Mouse (Mus musculus): ENCODE data around the gene Tle4. TPM values are rescaled to one million over a fixed set of nuclear protein-coding genes. Genes with fewer than 3 reads are reported as not detected.

Tle4 gene
- total and polyA plus RNA-seq, 3 experiments = 18.9 to 27.7 (median 23.4) TPM

GRCm38 (mm10) chr19:14466020-14466419, 131.8 kb downstream of the Tle4 start (continued):
- TF ChIP-seq NRF1 (IDR thresholded peaks at IDR 0.05; ENCODE audit: low read depth, low read length) (no peak), RCOR1 (conservative IDR thresholded peaks at IDR 0.05; ENCODE audit: low read depth, low read length) (no peak), POLR2AphosphoS2 (IDR thresholded peaks at IDR 0.05; ENCODE audit: low read depth, low read length) (0 out of 2 replicates have a peak, but pooled peaks have one; percentile 14)

DNA sequence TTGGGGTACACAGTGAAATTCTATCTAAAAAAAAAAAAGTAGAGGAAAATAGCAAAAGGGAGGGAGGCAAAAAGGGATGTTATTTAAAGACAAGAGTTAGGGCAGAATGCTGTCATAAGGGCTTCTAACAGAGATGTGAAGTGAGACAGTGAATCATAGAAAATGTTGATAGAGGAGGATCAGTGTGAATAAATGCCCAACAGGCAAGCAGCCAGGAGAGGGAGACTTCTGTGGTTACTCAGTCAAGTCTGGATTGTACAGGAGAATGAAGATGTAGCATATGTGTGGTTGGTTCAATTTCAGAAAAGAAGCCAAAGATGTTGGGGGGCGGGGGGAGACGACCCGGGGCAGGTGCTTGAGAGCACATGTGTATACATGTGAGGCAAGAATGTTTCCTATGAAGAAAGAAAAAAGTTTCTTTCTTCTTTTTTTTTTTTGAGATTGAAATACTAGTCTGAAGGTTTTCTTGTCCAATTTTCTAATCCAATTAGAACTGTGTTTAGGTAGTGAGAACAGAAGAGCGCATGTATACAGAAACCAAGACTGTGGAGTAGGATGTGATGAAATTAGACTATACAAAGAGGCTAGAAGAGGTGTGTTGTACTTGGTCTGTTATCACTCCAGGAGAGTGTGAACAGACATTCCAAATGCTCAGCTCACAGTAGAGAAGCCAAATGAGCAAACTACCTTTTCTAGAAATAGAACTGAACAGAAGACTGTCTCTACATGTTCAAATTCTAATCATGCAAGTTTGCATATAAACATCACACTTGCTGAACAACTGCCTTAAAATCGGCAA, 134.4 kb downstream of the Tle4 start:
- H3K9me3 ChIP-seq (replicated peaks; ENCODE audit: low read length) = no peaks in the 10 kb centered on the region
- TF ChIP-seq MAFK (IDR thresholded peaks at IDR 0.05; ENCODE audit: insufficient replicate concordance, low read length) (no peak), PAX5 (IDR thresholded peaks at IDR 0.05; ENCODE audit: low read length) (no peak), TBP (conservative IDR thresholded peaks at IDR 0.05; ENCODE audit: low read depth, low read length) (no peak), ZMIZ1 (IDR thresholded peaks at IDR 0.05; ENCODE audit: low read depth, low read length) (no peak), MEF2A (IDR thresholded peaks at IDR 0.05; ENCODE audit: borderline replicate concordance, low read depth, low read length) (no peak), GABPA (IDR thresholded peaks at IDR 0.05; ENCODE audit: insufficient replicate concordance, low read depth, low read length) (no peak), EP300 (IDR thresholded peaks at IDR 0.05; ENCODE audit: low read length) (no peak), JUN (IDR thresholded peaks at IDR 0.05; ENCODE audit: insufficient read depth, low read depth, low read length) (no peak), RCOR1 (conservative IDR thresholded peaks at IDR 0.05; ENCODE audit: low read depth, low read length) (no peak), NRF1 (IDR thresholded peaks at IDR 0.05; ENCODE audit: low read depth, low read length) (no peak)
- no peak overlapping the region for H3K9ac ChIP-seq (ENCODE audit: insufficient read depth, low read depth)
- H3K4me1 ChIP-seq (ENCODE audit: control insufficient read depth in 1 of 2, insufficient read depth in 2 of 2) = peaks cover 15 to 48% of the 10 kb centered on the region in 2 experiments
- H3K79me2 ChIP-seq (replicated peaks; ENCODE audit: control insufficient read depth, extremely low read depth, insufficient read depth, poor library complexity, severe bottlenecking) = peaks cover 8% of the 10 kb centered on the region; the same call in 1 of the 2 replicates
- H3K36me3 ChIP-seq (replicated peaks in 1 of 2; ENCODE audit: control insufficient read depth in 1 of 2, insufficient read depth in 1 of 2, low read length in 1 of 2) = peaks cover 52 to 64% of the 10 kb centered on the region in 2 experiments
- no peak for DNase-seq (ENCODE audit: extremely low read depth)
- H3K27me3 ChIP-seq (replicated peaks) = no peaks in the 10 kb centered on the region
- dilution Hi-C loops (cut with MboI; ENCODE audit: extremely low pct_ligation_motif_present, extremely low pct_unique_long_range_greater_than_20kb, low sequenced_read_pairs) = no loop called here
- no peak overlapping the region for H3K27ac ChIP-seq (ENCODE audit: insufficient read depth, low read depth)
- no peak overlapping the region for H3K4me2 ChIP-seq (ENCODE audit: insufficient read depth, low read depth, poor library complexity, severe bottlenecking)
- in situ Hi-C loops (cut with MboI; ENCODE audit: low pct_ligation_motif_present, low pct_unique_long_range_greater_than_20kb, low sequenced_read_pairs) = no loop called here
- no peak overlapping the region for H3K4me3 ChIP-seq (replicated peaks in 1 of 3; ENCODE audit: low read depth in 2 of 3, low read length in 2 of 3, poor library complexity in 1 of 3)

DNA sequence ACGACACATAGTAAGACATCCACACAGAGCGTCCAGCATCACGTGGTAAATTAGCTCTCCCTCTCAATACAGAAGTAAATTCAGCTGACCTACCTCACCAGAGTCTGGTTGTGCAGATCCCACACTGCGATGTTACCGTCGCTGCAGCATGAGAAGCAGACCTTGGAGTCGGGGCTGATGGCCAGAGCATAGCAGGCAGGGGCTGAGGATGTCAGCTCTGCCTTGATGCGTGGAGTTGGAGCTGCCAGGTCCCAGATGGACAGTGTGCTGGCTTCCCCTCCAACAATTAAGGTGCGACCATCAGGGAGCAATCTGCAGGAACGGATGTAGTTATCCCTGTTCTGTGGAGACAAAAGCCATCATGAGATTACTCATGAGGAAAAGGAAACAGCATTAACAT, 144.4 kb downstream of the Tle4 start:
- Histone ChIP-seq H3K4me3 (replicated peaks in 1 of 3; ENCODE audit: low read depth in 2 of 3, low read length in 2 of 3, poor library complexity in 1 of 3) (no peak overlapping the region), H3K4me2 (ENCODE audit: insufficient read depth, low read depth, poor library complexity, severe bottlenecking) (no peak overlapping the region), H3K79me2 (replicated peaks; ENCODE audit: control insufficient read depth, extremely low read depth, insufficient read depth, poor library complexity, severe bottlenecking) (no peaks in the 10 kb centered on the region), H3K9ac (ENCODE audit: insufficient read depth, low read depth) (no peak overlapping the region), H3K27me3 (replicated peaks) (no peaks in the 10 kb centered on the region), H3K27ac (ENCODE audit: insufficient read depth, low read depth) (no peak overlapping the region), H3K4me1 (ENCODE audit: control insufficient read depth in 1 of 2, insufficient read depth in 2 of 2) (peaks cover 8 to 18% of the 10 kb centered on the region in 2 experiments; a peak in 3 of 4 replicates), H3K36me3 (replicated peaks in 1 of 2; ENCODE audit: control insufficient read depth in 1 of 2, insufficient read depth in 1 of 2, low read length in 1 of 2) (peaks cover 69 to 92% of the 10 kb centered on the region in 2 experiments), H3K9me3 (replicated peaks; ENCODE audit: low read length) (no peaks in the 10 kb centered on the region)
- no peak for DNase-seq (ENCODE audit: extremely low read depth)
- TF ChIP-seq CHD1 (IDR thresholded peaks at IDR 0.05; ENCODE audit: low read depth, low read length) = no peak
- TF ChIP-seq JUN (IDR thresholded peaks at IDR 0.05; ENCODE audit: insufficient read depth, low read depth, low read length) = no peak
- no peak for TF ChIP-seq IRF4 (IDR thresholded peaks at IDR 0.05; ENCODE audit: low read depth, low read length)
- TF ChIP-seq HCFC1 (IDR thresholded peaks at IDR 0.05; ENCODE audit: low read depth, low read length) = no peak
- no peak for TF ChIP-seq SMC3 (IDR thresholded peaks at IDR 0.05; ENCODE audit: low read depth, low read length)
- no peak for TF ChIP-seq KAT2A (IDR thresholded peaks at IDR 0.05; ENCODE audit: insufficient replicate concordance, low read length)
- TF ChIP-seq MXI1 (IDR thresholded peaks at IDR 0.05; ENCODE audit: low read depth, low read length) = no peak
- TF ChIP-seq CHD2 (IDR thresholded peaks at IDR 0.05; ENCODE audit: low read length) = no peak
- TF ChIP-seq TCF12 (IDR thresholded peaks at IDR 0.05; ENCODE audit: low read depth, low read length) = no peak
- TF ChIP-seq ELF1 (IDR thresholded peaks at IDR 0.05; ENCODE audit: low read depth, low read length) = no peak
- TF ChIP-seq ZMIZ1 (IDR thresholded peaks at IDR 0.05; ENCODE audit: low read depth, low read length) = no peak
- no peak for TF ChIP-seq USF2 (conservative IDR thresholded peaks at IDR 0.05; ENCODE audit: low read depth, low read length)
- TF ChIP-seq MAFK (IDR thresholded peaks at IDR 0.05; ENCODE audit: insufficient replicate concordance, low read length) = no peak
- TF ChIP-seq MEF2A (IDR thresholded peaks at IDR 0.05; ENCODE audit: borderline replicate concordance, low read depth, low read length) = no peak
- dilution Hi-C loops (cut with MboI; ENCODE audit: extremely low pct_ligation_motif_present, extremely low pct_unique_long_range_greater_than_20kb, low sequenced_read_pairs) (no loop called here), in situ Hi-C loops (cut with MboI; ENCODE audit: low pct_ligation_motif_present, low pct_unique_long_range_greater_than_20kb, low sequenced_read_pairs) (loop anchor here (10.0 kb wide), 1 partner anchor 131 kb away; no protein-coding TSS in a partner anchor)
